Mouse (Mus musculus): ENCODE results near the gene Jpt1. TPM values are rescaled to one million over a fixed set of nuclear protein-coding genes. Genes with fewer than 3 reads are reported as not detected.
A peak's percentile ranks its signal among the peaks of the same experiment; 100 is the strongest.

Gene Jpt1
- polyA plus RNA-seq, 1 experiment from 2014 or later = 472 TPM

- no peaks in the 10 kb centered on the region for H3K36me3 ChIP-seq
- H3K27ac ChIP-seq = no peak overlapping the region
- WGBS = 79% methylated on average over 8 of the region's 8 CpGs
- H3K27me3 ChIP-seq (replicated peaks) = no peaks in the 10 kb centered on the region
- no peak overlapping the region for H3K4me3 ChIP-seq (replicated peaks)
- no peaks in the 10 kb centered on the region for H3K9me3 ChIP-seq
- no peak for ATAC-seq (ENCODE audit: insufficient read depth, low FRiP score, low read depth)
- peaks cover 8% of the 10 kb centered on the region for H3K4me1 ChIP-seq
- no peak overlapping the region for H3K9ac ChIP-seq
- H3K4me2 ChIP-seq = no peak overlapping the region
These were observed 62.4 kb downstream of the Jpt1 start for GRCm38 (mm10) chr11:115451781-115452241.

- Histone ChIP-seq H3K27me3 (replicated peaks) (0 out of 2 replicates have a peak, but pooled peaks cover under 1% of the 10 kb centered on the region), H3K9me3 (no peaks in the 10 kb centered on the region), H3K9ac (no peak overlapping the region), H3K4me3 (replicated peaks) (no peak overlapping the region), H3K4me1 (peaks cover 8% of the 10 kb centered on the region), H3K4me2 (no peak overlapping the region), H3K36me3 (no peaks in the 10 kb centered on the region), H3K27ac (0 out of 2 replicates have a peak overlapping the region, but pooled peaks have one; percentile 58)
- WGBS = 65% methylated on average over 7 of the region's 7 CpGs
- ATAC-seq (ENCODE audit: insufficient read depth, low FRiP score, low read depth) = no peak
These were observed 64.0 kb downstream of the Jpt1 start for GRCm38 (mm10) chr11:115450176-115450575.

GRCm38 (mm10) chr11:115448998-115449397 lies 65.2 kb downstream of the Jpt1 start:
- Histone ChIP-seq H3K9ac (no peak overlapping the region), H3K27ac (peak overlapping the region; percentile 78), H3K4me2 (no peak overlapping the region), H3K36me3 (no peaks in the 10 kb centered on the region), H3K4me1 (peaks cover 8% of the 10 kb centered on the region), H3K27me3 (replicated peaks) (0 out of 2 replicates have a peak, but pooled peaks cover 3% of the 10 kb centered on the region), H3K9me3 (no peaks in the 10 kb centered on the region), H3K4me3 (replicated peaks) (no peak overlapping the region)
- ATAC-seq (ENCODE audit: insufficient read depth, low FRiP score, low read depth) = peak; percentile 11; the same call in 1 of the 2 replicates
- 56% methylated on average over 7 of the region's 7 CpGs for WGBS

GRCm38 (mm10) chr11:115448075-115448474 lies 66.1 kb downstream of the Jpt1 start:
- Histone ChIP-seq H3K4me1 (peaks cover 8% of the 10 kb centered on the region), H3K36me3 (no peaks in the 10 kb centered on the region), H3K27me3 (replicated peaks) (0 out of 2 replicates have a peak, but pooled peaks cover 3% of the 10 kb centered on the region), H3K9ac (no peak overlapping the region), H3K4me2 (no peak overlapping the region), H3K9me3 (no peaks in the 10 kb centered on the region), H3K4me3 (replicated peaks) (no peak overlapping the region), H3K27ac (peak overlapping the region; percentile 78; the same call in 1 of the 2 replicates)
- peak; percentile 65; the same call in 1 of the 2 replicates for ATAC-seq (ENCODE audit: insufficient read depth, low FRiP score, low read depth)
- WGBS = 82% methylated on average over 16 of the region's 16 CpGs

Small RNA genes lying within 50 kb of the gene (microRNA-seq; reads per million reads assigned to microRNA genes)
- gene Mir3968 = not detected

Other genes with a start within 250 kb of the Jpt1 start
- gene Grin2c, start 247.1 kb downstream of the Jpt1 start, polyA plus RNA-seq (2015; fragmentation: Nextera tagmentation; extraction: Ambion mirVana) = 0.10 and 0.12 TPM in 2 replicates
- 16.6 and 17.8 TPM in 2 replicates for gene Fdxr, start 237.3 kb downstream of the Jpt1 start, polyA plus RNA-seq (2015; fragmentation: Nextera tagmentation; extraction: Ambion mirVana)
- 2.0 TPM in 2 replicates for gene Fads6, start 216.7 kb downstream of the Jpt1 start, polyA plus RNA-seq (2015; fragmentation: Nextera tagmentation; extraction: Ambion mirVana)
- 0.46 and 0.90 TPM in 2 replicates for gene Otop2, start 207.2 kb downstream of the Jpt1 start, polyA plus RNA-seq (2015; fragmentation: Nextera tagmentation; extraction: Ambion mirVana)
- 0.26 and 0.35 TPM in 2 replicates for gene Ush1g, start 192.3 kb downstream of the Jpt1 start, polyA plus RNA-seq (2015; fragmentation: Nextera tagmentation; extraction: Ambion mirVana)
- gene Otop3, start 179.7 kb downstream of the Jpt1 start, polyA plus RNA-seq (2015; fragmentation: Nextera tagmentation; extraction: Ambion mirVana) = 2.4 and 2.7 TPM in 2 replicates
- gene Hid1, start 146.6 kb downstream of the Jpt1 start, polyA plus RNA-seq (2015; fragmentation: Nextera tagmentation; extraction: Ambion mirVana) = 32.9 and 41.0 TPM in 2 replicates
- 10.0 and 10.5 TPM in 2 replicates for gene Cdr2l, start 132.5 kb downstream of the Jpt1 start, polyA plus RNA-seq (2015; fragmentation: Nextera tagmentation; extraction: Ambion mirVana)
- gene Mrpl58, start 110.6 kb downstream of the Jpt1 start, polyA plus RNA-seq (2015; fragmentation: Nextera tagmentation; extraction: Ambion mirVana) = 184 and 196 TPM in 2 replicates
- 824 and 904 TPM in 2 replicates for gene Atp5h, start 94.4 kb downstream of the Jpt1 start, polyA plus RNA-seq (2015; fragmentation: Nextera tagmentation; extraction: Ambion mirVana)
- gene Kctd2, start 94.3 kb downstream of the Jpt1 start, polyA plus RNA-seq (2015; fragmentation: Nextera tagmentation; extraction: Ambion mirVana) = 14.6 and 15.6 TPM in 2 replicates
- 0.23 and 0.35 TPM in 2 replicates for gene Trim80, start 73.8 kb downstream of the Jpt1 start, polyA plus RNA-seq (2015; fragmentation: Nextera tagmentation; extraction: Ambion mirVana)
- 2.3 and 3.1 TPM in 2 replicates for gene Slc16a5, start 51.9 kb downstream of the Jpt1 start, polyA plus RNA-seq (2015; fragmentation: Nextera tagmentation; extraction: Ambion mirVana)
- 5.5 and 6.8 TPM in 2 replicates for gene Armc7, start 38.7 kb downstream of the Jpt1 start, polyA plus RNA-seq (2015; fragmentation: Nextera tagmentation; extraction: Ambion mirVana)
- 115 and 123 TPM in 2 replicates for gene Nt5c, start 22.5 kb downstream of the Jpt1 start, polyA plus RNA-seq (2015; fragmentation: Nextera tagmentation; extraction: Ambion mirVana)
- gene Sumo2, start 21.9 kb upstream of the Jpt1 start, polyA plus RNA-seq (2015; fragmentation: Nextera tagmentation; extraction: Ambion mirVana) = 838 and 874 TPM in 2 replicates
- gene Nup85, start 50.0 kb upstream of the Jpt1 start, polyA plus RNA-seq (2015; fragmentation: Nextera tagmentation; extraction: Ambion mirVana) = 159 and 181 TPM in 2 replicates
- gene Mrps7, start 89.5 kb upstream of the Jpt1 start, polyA plus RNA-seq (2015; fragmentation: Nextera tagmentation; extraction: Ambion mirVana) = 81.7 and 92.7 TPM in 2 replicates
- 15.9 and 24.3 TPM in 2 replicates for gene Gga3, start 89.7 kb upstream of the Jpt1 start, polyA plus RNA-seq (2015; fragmentation: Nextera tagmentation; extraction: Ambion mirVana)
- 31.9 and 34.4 TPM in 2 replicates for gene Mif4gd, start 98.6 kb upstream of the Jpt1 start, polyA plus RNA-seq (2015; fragmentation: Nextera tagmentation; extraction: Ambion mirVana)
- gene Slc25a19, start 113.9 kb upstream of the Jpt1 start, polyA plus RNA-seq (2015; fragmentation: Nextera tagmentation; extraction: Ambion mirVana) = 21.5 and 23.9 TPM in 2 replicates
- 83.5 and 85.7 TPM in 2 replicates for gene Grb2, start 194.2 kb upstream of the Jpt1 start, polyA plus RNA-seq (2015; fragmentation: Nextera tagmentation; extraction: Ambion mirVana)